Mouse (Mus musculus) heart, postnatal 0 days (tissue): Measurements from ENCODE around the gene Tmem234. TPM values are rescaled to one million over a fixed set of nuclear protein-coding genes. Genes with fewer than 3 reads are reported as not detected.

Experiments
- ATAC-seq: fragments of 200-750 bp; cut with Nextera tagmentation; 2 replicates; pipeline ENCODE4 v1.8.0; 2017; ENCODE audit warnings: low read depth, moderate number of reproducible peaks, moderate library complexity; ENCODE audit not compliant: insufficient read depth
- DNase-seq: peaks from one replicate; pipeline ENCODE4 v3.0.0-alpha.2; 2016; ENCODE audit warnings: low spot score
- H3K27ac ChIP-seq: fragments of 300-500 bp; sonication (generic); 2 replicates; pipeline ENCODE4 v1.5.1; 2014; ENCODE audit warnings: low read depth, mild to moderate bottlenecking
- H3K27me3 ChIP-seq: fragments of 300-500 bp; sonication (generic); 2 replicates; pipeline ENCODE4 v1.6.1; 2014; ENCODE audit warnings: low read length, mixed read lengths; ENCODE audit not compliant: control insufficient read depth, insufficient read depth
- H3K36me3 ChIP-seq: fragments of 300-500 bp; sonication (generic); replicated peaks from 2 replicates; pipeline ENCODE4 v1.6.1; 2014; ENCODE audit warnings: low read length, mixed read lengths; ENCODE audit not compliant: control insufficient read depth, insufficient read depth
- H3K4me1 ChIP-seq: fragments of 300-500 bp; sonication (generic); 2 replicates; pipeline ENCODE4 v1.6.1; 2014; ENCODE audit warnings: antibody characterized with exemption; ENCODE audit not compliant: control insufficient read depth, insufficient read depth
- H3K4me2 ChIP-seq: fragments of 300-500 bp; sonication (generic); 2 replicates; pipeline ENCODE4 v1.6.1; 2014; ENCODE audit warnings: low read depth, mild to moderate bottlenecking, low read length, moderate library complexity
- H3K4me3 ChIP-seq: fragments of 300-500 bp; sonication (generic); 2 replicates; pipeline ENCODE4 v1.5.1; 2014; ENCODE audit warnings: low read depth, low read length
- H3K9ac ChIP-seq: fragments of 300-500 bp; sonication (generic); replicated peaks from 2 replicates; pipeline ENCODE4 v1.6.1; 2014; ENCODE audit warnings: low read depth, low read length, mixed read lengths
- H3K9me3 ChIP-seq: fragments of 300-500 bp; sonication (generic); replicated peaks from 2 replicates; pipeline ENCODE4 v1.6.1; 2016; ENCODE audit warnings: low read length; ENCODE audit not compliant: control insufficient read depth
- CTCF ChIP-seq: IDR thresholded peaks from 2 replicates; pipeline ENCODE4 v1.5.1; 2016; ENCODE audit warnings: antibody characterized with exemption, control low read depth, low read depth
- EP300 ChIP-seq: IDR thresholded peaks from 2 replicates; pipeline ENCODE4 v1.6.1; 2016; ENCODE audit warnings: antibody characterized with exemption, low read depth
- WGBS: fragments of 180-500 bp; shearing (Covaris S2); extraction: QIAGEN DNeasy Blood & Tissue Kit; methylation state at CpG from one replicate; pipeline ENCODE4 v1.1.7; 2014; 5-methylcytosine and 5-hydroxymethylcytosine counted together
- polyA plus RNA-seq: library from polyadenylated mRNA; unstranded; fragments of >200 nt; fragmentation: Nextera tagmentation; extraction: Ambion mirVana; gene quantifications from 2 replicates; pipeline ENCODE4 v1.2.1, GENCODE M21; 2015
- total RNA-seq: library from RNA; depleted of rRNA; stranded (reverse); fragments of >200 nt; gene quantifications from 2 replicates; pipeline ENCODE4 v1.2.3, GENCODE M21; 2014; ENCODE audit warnings: low replicate concordance

Gene Tmem234
- total and polyA plus RNA-seq, 2 experiments from 2014 or later: 115 to 161 TPM

- H3K27me3 ChIP-seq: no peaks in the 10 kb centered on the region
- DNase-seq: no peak
- WGBS: 85% methylated on average over 9 of the region's 9 CpGs
These were observed 15.4 kb downstream of the Tmem234 start for GRCm38 (mm10) chr4:129615801-129616290.

GRCm38 (mm10) chr4:129616631-129617030 lies 16.2 kb downstream of the Tmem234 start:
- Histone ChIP-seq H3K27me3 (no peaks in the 10 kb centered on the region), H3K27ac (no peak overlapping the region), H3K4me1 (peaks cover 19% of the 10 kb centered on the region), H3K4me2 (no peak overlapping the region), H3K4me3 (no peak overlapping the region), H3K9ac (no peak overlapping the region), H3K36me3 (peaks cover 20% of the 10 kb centered on the region), H3K9me3 (no peaks in the 10 kb centered on the region)
- 88% methylated on average over 3 of the region's 3 CpGs for WGBS
- no peak for ATAC-seq
- no peak for DNase-seq
- TF ChIP-seq CTCF (no peak), EP300 (no peak)

More at GRCm38 (mm10) chr4:129615801-129616290, 15.4 kb downstream of the Tmem234 start:
- Histone ChIP-seq H3K4me2 (no peak overlapping the region), H3K9me3 (no peaks in the 10 kb centered on the region), H3K27ac (no peak overlapping the region), H3K9ac (no peak overlapping the region), H3K4me3 (no peak overlapping the region), H3K4me1 (peaks cover 19% of the 10 kb centered on the region), H3K36me3 (peaks cover 19% of the 10 kb centered on the region)
- no peak for ATAC-seq
- no peak for TF ChIP-seq EP300
- TF ChIP-seq CTCF: no peak

- Histone ChIP-seq H3K4me3 (no peak overlapping the region), H3K36me3 (peaks cover 20% of the 10 kb centered on the region), H3K9me3 (no peaks in the 10 kb centered on the region), H3K4me2 (no peak overlapping the region), H3K27me3 (no peaks in the 10 kb centered on the region), H3K4me1 (peaks cover 24% of the 10 kb centered on the region), H3K9ac (no peak overlapping the region), H3K27ac (no peak overlapping the region)
- WGBS: 92% methylated on average over 7 of the region's 7 CpGs
- no peak for DNase-seq
- TF ChIP-seq EP300: no peak
- TF ChIP-seq CTCF: no peak
- ATAC-seq: no peak
These were observed 16.7 kb downstream of the Tmem234 start for GRCm38 (mm10) chr4:129617121-129617641.

GRCm38 (mm10) chr4:129618031-129618430 lies 17.6 kb downstream of the Tmem234 start:
- Histone ChIP-seq H3K27ac (peak overlapping the region; percentile 85), H3K27me3 (no peaks in the 10 kb centered on the region), H3K4me1 (peaks cover 32% of the 10 kb centered on the region), H3K4me2 (peak overlapping the region; percentile 85), H3K36me3 (peaks cover 20% of the 10 kb centered on the region), H3K9ac (peak overlapping the region; percentile 64; the same call in 1 of the 2 replicates), H3K9me3 (no peaks in the 10 kb centered on the region), H3K4me3 (peak overlapping the region; percentile 58)
- ATAC-seq (no peak), DNase-seq (no peak)
- TF ChIP-seq EP300: no peak
- no peak for TF ChIP-seq CTCF
- 96% methylated on average over 5 of the region's 5 CpGs for WGBS

- WGBS: 4% methylated on average over 43 of the region's 44 CpGs
- TF ChIP-seq CTCF: no peak
- TF ChIP-seq EP300: no peak
- H3K9me3 ChIP-seq: no peaks in the 10 kb centered on the region
- peaks cover 20% of the 10 kb centered on the region for H3K36me3 ChIP-seq
- peak within 1 kb of the TSS; percentile 85 for H3K27ac ChIP-seq
- peak within 1 kb of the TSS; percentile 58 for H3K4me3 ChIP-seq
- peak within 1 kb of the TSS; percentile 64 for H3K9ac ChIP-seq
- peaks cover 30% of the 10 kb centered on the region for H3K4me1 ChIP-seq
- DNase-seq: peak; percentile 92
- ATAC-seq: peak; percentile 86
- H3K27me3 ChIP-seq: no peaks in the 10 kb centered on the region
- peak within 1 kb of the TSS; percentile 85 for H3K4me2 ChIP-seq
These were observed 18.6 kb downstream of the Tmem234 start, which contains the start of gene Iqcc for GRCm38 (mm10) chr4:129618786-129619691. TSS of gene Iqcc (minus strand) at chr4:129619099.
